Mouse (Mus musculus): Measurements from ENCODE around the gene Ptrh2.

DNA sequence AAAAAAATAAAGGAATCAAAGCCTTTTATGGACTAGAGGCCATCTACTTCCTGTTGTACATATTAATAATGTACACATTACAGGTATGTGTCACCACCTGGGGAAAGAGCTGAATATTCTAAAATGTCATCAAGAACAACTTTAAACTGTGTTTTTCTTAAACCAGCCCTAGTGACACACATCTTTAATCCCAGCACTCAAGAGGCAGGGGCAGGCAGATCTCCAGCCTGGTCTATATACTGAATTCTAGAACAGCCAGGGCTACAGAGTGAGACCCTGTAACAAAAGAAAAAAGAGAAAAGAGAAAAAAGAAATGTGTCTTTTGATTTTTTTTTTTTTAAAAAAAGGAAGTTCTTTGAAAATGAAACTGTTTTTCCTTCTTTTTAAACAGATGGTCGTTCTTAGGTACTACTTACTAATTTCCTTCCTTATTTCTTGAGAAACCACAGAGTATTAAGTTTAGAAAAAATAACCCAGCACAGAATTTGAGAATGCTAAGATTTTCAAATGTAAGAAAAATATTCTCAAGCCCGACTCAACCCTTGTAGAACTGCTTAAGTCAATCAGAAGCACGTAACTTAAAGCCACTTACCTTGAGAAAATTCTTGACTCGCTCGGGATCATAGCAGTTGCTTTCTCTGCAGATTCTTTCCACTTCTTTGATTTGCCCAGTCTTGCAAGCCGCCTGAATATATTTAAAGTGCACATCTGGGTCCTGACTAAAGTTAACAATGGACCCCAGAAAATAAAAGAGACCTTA lies 33.7 kb downstream of the Ptrh2 start:
- TF ChIP-seq EP300 (optimal IDR thresholded peaks at IDR 0.05) (no peak), CTCF (IDR thresholded peaks at IDR 0.05; ENCODE audit: low read depth) (no peak)

Measured in stomach, postnatal 0 days (tissue).